Mouse (Mus musculus) forebrain, embryonic 10.5 days (tissue): Measurements from ENCODE around the gene Kdm5d. TPM values are rescaled to one million over a fixed set of nuclear protein-coding genes. Genes with fewer than 3 reads are reported as not detected.

Experiments used
- DNase-seq: peaks from one replicate; pipeline ENCODE4 v3.0.0-alpha.2; 2017; ENCODE audit warnings: low spot score; ENCODE audit errors: extremely low spot score
- H3K27ac ChIP-seq: fragments of 300-500 bp; sonication (generic); 2 replicates; pipeline ENCODE4 v1.5.1; 2016; ENCODE audit warnings: mild to moderate bottlenecking
- H3K27me3 ChIP-seq: fragments of 300-500 bp; sonication (generic); 2 replicates; pipeline ENCODE4 v1.6.1; 2016; ENCODE audit warnings: mild to moderate bottlenecking; ENCODE audit not compliant: poor library complexity, severe bottlenecking
- H3K36me3 ChIP-seq: fragments of 300-500 bp; sonication (generic); replicated peaks from 2 replicates; pipeline ENCODE4 v1.6.1; 2016; ENCODE audit warnings: mild to moderate bottlenecking, moderate library complexity
- H3K4me1 ChIP-seq: fragments of 300-500 bp; sonication (generic); 2 replicates; pipeline ENCODE4 v1.6.1; 2016
- H3K4me3 ChIP-seq: fragments of 300-500 bp; sonication (generic); 2 replicates; pipeline ENCODE4 v1.5.1; 2016; ENCODE audit warnings: mild to moderate bottlenecking, moderate library complexity
- H3K9me3 ChIP-seq: fragments of 300-500 bp; sonication (generic); 2 replicates; pipeline ENCODE4 v1.6.1; 2016; ENCODE audit warnings: mild to moderate bottlenecking, moderate library complexity
- WGBS: fragments of 180-500 bp; shearing (Covaris S2); methylation state at CpG from one replicate; pipeline ENCODE4 v1.1.7; 2016; 5-methylcytosine and 5-hydroxymethylcytosine counted together
- microRNA-seq: library from miRNA; unstranded; fragments of <30 nt; microRNA quantifications from one replicate; pipeline ENCODE4, GENCODE M21; 2017
- polyA plus RNA-seq: library from polyadenylated mRNA; unstranded; fragments of >200 nt; fragmentation: Nextera tagmentation; extraction: Ambion mirVana; gene quantifications from 2 replicates; pipeline ENCODE4 v1.2.1, GENCODE M21; 2016

Kdm5d gene
- 17.5 and 18.3 TPM in 2 replicates for polyA plus RNA-seq

GRCm38 (mm10) chrY:897393-898227 is at the start of gene Kdm5d:
Kdm5d (plus strand) TSS chrY:897788.
- H3K4me1 ChIP-seq = no peaks in the 10 kb centered on the region
- H3K9me3 ChIP-seq = no peaks in the 10 kb centered on the region
- peak; percentile 23 for DNase-seq
- peak within 1 kb of the TSS; percentile 83 for H3K27ac ChIP-seq
- peak within 1 kb of the TSS; percentile 53 for H3K4me3 ChIP-seq
- H3K27me3 ChIP-seq = no peaks in the 10 kb centered on the region
- H3K36me3 ChIP-seq = peaks cover 17% of the 10 kb centered on the region
- WGBS = 4% methylated on average over 34 of the region's 34 CpGs

GRCm38 (mm10) chrY:872404-872803 is 25.2 kb upstream of the Kdm5d start:
- Histone ChIP-seq H3K9me3 (no peaks in the 10 kb centered on the region), H3K27me3 (no peaks in the 10 kb centered on the region), H3K36me3 (no peaks in the 10 kb centered on the region), H3K4me1 (no peaks in the 10 kb centered on the region), H3K27ac (peak overlapping the region; percentile 44; the same call in 1 of the 2 replicates), H3K4me3 (no peak overlapping the region)
- DNase-seq = no peak

- H3K4me3 ChIP-seq = peak overlapping the region; percentile 14; the same call in 1 of the 2 replicates
- peak overlapping the region; percentile 44; the same call in 1 of the 2 replicates for H3K27ac ChIP-seq
- H3K36me3 ChIP-seq = no peaks in the 10 kb centered on the region
- H3K9me3 ChIP-seq = no peaks in the 10 kb centered on the region
- whole genome bisulfite sequencing = 16% methylated on average over 10 of the region's 18 CpGs
- DNase-seq = peak; percentile 14
- no peaks in the 10 kb centered on the region for H3K27me3 ChIP-seq
- H3K4me1 ChIP-seq = no peaks in the 10 kb centered on the region
These were observed 24.6 kb upstream of the Kdm5d start for GRCm38 (mm10) chrY:872855-873549.

Small RNAs within 50 kb of the gene (microRNA-seq; reads per million reads assigned to microRNA genes)
- gene Gm47281 = not detected

Other genes with a start within 250 kb of the Kdm5d start
- not detected in 2 replicates for gene Zfy1, start 100.4 kb upstream of the Kdm5d start, polyA plus RNA-seq
- gene Uba1y, start 79.1 kb upstream of the Kdm5d start, polyA plus RNA-seq = not detected in 2 replicates
- gene Eif2s3y, start 112.8 kb downstream of the Kdm5d start, polyA plus RNA-seq = 32.4 and 43.8 TPM in 2 replicates